Mouse (Mus musculus) intestine, embryonic 16.5 days (tissue): Measurements from ENCODE around the gene Mef2d. TPM values are rescaled to one million over a fixed set of nuclear protein-coding genes. Genes with fewer than 3 reads are reported as not detected.

Experiments
- ATAC-seq: fragments of 200-750 bp; cut with Nextera tagmentation; 2 replicates; pipeline ENCODE4 v1.8.0; 2017; ENCODE audit warnings: moderate TSS enrichment, moderate library complexity
- H3K27ac ChIP-seq: fragments of 300-500 bp; sonication (generic); 2 replicates; pipeline ENCODE4 v1.5.1; 2014; ENCODE audit warnings: mild to moderate bottlenecking, low read length
- H3K27me3 ChIP-seq: fragments of 300-500 bp; sonication (generic); replicated peaks from 2 replicates; pipeline ENCODE4 v1.6.1; 2014; ENCODE audit warnings: low read length, control low read depth, mixed read lengths; ENCODE audit not compliant: control insufficient read depth, insufficient read depth
- H3K36me3 ChIP-seq: fragments of 300-500 bp; sonication (generic); 2 replicates; pipeline ENCODE4 v1.6.1; 2014; ENCODE audit warnings: low read length, control low read depth; ENCODE audit not compliant: control insufficient read depth, insufficient read depth
- H3K4me1 ChIP-seq: fragments of 300-500 bp; sonication (generic); 2 replicates; pipeline ENCODE4 v1.6.1; 2014; ENCODE audit warnings: low read length, control low read depth, mixed read lengths; ENCODE audit not compliant: control insufficient read depth, insufficient read depth
- H3K4me2 ChIP-seq: fragments of 300-500 bp; sonication (generic); 2 replicates; pipeline ENCODE4 v1.6.1; 2014; ENCODE audit warnings: low read depth, low read length, control low read depth
- H3K4me3 ChIP-seq: fragments of 300-500 bp; sonication (generic); 2 replicates; pipeline ENCODE4 v1.5.1; 2014; ENCODE audit warnings: mild to moderate bottlenecking, low read length
- H3K9ac ChIP-seq: fragments of 300-500 bp; sonication (generic); 2 replicates; pipeline ENCODE4 v1.6.1; 2014; ENCODE audit warnings: low read depth, low read length
- H3K9me3 ChIP-seq: fragments of 300-500 bp; sonication (generic); 2 replicates; pipeline ENCODE4 v1.6.1; 2016; ENCODE audit warnings: low read length, control low read depth; ENCODE audit not compliant: control insufficient read depth
- WGBS: fragments of 180-500 bp; shearing (Covaris S2); extraction: QIAGEN DNeasy Blood & Tissue Kit; methylation state at CpG from one replicate; pipeline ENCODE4 v1.1.7; 2014; 5-methylcytosine and 5-hydroxymethylcytosine counted together
- polyA plus RNA-seq: library from polyadenylated mRNA; unstranded; fragments of >200 nt; fragmentation: Nextera tagmentation; extraction: Ambion mirVana; gene quantifications from 2 replicates; pipeline ENCODE4 v1.2.1, GENCODE M21; 2015

Gene Mef2d
- polyA plus RNA-seq, 1 experiment from 2014 or later = 13.7 TPM

GRCm38 (mm10) chr3:88214197-88214938 is 72.2 kb downstream of the Mef2d start:
- Histone ChIP-seq H3K9me3 (no peaks in the 10 kb centered on the region), H3K4me2 (0 out of 2 replicates have a peak overlapping the region, but pooled peaks have one; percentile 52), H3K9ac (no peak overlapping the region), H3K36me3 (no peaks in the 10 kb centered on the region), H3K4me3 (peak overlapping the region; percentile 33), H3K27ac (no peak overlapping the region), H3K4me1 (peaks cover 15% of the 10 kb centered on the region), H3K27me3 (peaks cover 93% of the 10 kb centered on the region)
- 2% methylated on average over 42 of the region's 42 CpGs for WGBS
- ATAC-seq = no peak

DNA sequence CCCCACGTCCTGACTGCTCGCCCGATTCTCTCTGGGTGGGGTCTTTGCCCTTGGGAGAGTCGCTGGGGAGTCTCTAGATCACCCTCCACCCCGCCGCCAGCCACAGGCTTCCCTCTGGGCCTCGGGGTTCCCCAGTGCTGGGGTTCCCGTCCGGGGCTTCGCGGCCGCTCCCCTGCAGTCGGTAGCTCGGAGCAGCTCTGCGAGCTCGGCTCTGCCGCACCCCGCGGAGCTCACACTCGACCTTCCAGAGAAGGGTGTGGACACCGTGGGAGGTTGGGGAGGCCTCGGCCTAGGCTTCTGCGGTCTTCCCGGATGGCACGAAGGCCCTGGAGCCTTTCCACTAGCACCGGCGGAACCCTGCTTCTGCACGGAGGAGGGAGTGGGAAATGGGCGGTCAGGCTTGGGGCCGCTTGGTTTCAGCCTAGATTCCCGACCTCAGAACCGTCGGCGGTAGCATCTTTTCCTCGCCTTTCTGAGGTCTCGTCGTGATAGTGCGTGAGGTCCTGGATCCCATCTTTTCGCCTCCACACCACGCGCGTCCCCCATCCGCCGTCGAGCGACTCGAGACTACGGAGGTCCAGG is 72.9 kb downstream of the Mef2d start:
- Histone ChIP-seq H3K4me3 (peak overlapping the region; percentile 33), H3K36me3 (no peaks in the 10 kb centered on the region), H3K4me1 (peaks cover 15% of the 10 kb centered on the region), H3K27me3 (peaks cover 92% of the 10 kb centered on the region), H3K27ac (no peak overlapping the region), H3K4me2 (peak overlapping the region; percentile 52), H3K9me3 (no peaks in the 10 kb centered on the region), H3K9ac (no peak overlapping the region)
- under 1% methylated on average over 48 of the region's 48 CpGs for WGBS
- ATAC-seq = no peak

DNA sequence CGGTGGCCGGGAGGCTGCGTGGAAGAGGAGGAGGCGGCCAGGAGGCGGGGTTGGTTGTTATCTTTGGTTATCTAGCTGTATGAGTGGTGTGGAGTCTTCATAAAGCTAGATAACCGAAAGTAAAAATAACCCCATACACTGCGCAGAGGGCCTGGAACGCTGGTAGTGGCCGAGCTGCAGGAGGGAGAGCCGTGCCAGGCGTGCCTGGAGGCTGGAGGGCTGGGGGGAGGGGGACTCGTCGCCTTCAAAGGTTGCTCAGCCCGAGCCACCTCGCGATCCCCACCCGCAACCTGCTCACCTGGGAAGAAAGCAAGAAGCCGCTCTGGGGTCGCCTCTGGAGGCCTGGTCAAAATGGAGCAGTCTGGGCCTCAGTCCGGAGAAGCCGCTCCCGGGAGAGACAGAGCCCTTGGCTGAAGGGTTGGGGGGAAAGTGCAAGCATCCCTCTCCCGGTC is 73.4 kb downstream of the Mef2d start:
- peaks cover 15% of the 10 kb centered on the region for H3K4me1 ChIP-seq
- H3K27me3 ChIP-seq = peaks cover 92% of the 10 kb centered on the region
- no peaks in the 10 kb centered on the region for H3K36me3 ChIP-seq
- H3K27ac ChIP-seq = no peak overlapping the region
- H3K9ac ChIP-seq = 0 out of 2 replicates have a peak overlapping the region, but pooled peaks have one; percentile 19
- peak overlapping the region; percentile 33 for H3K4me3 ChIP-seq
- under 1% methylated on average over 23 of the region's 23 CpGs for whole genome bisulfite sequencing
- no peak for ATAC-seq
- H3K4me2 ChIP-seq = peak overlapping the region; percentile 52
- no peaks in the 10 kb centered on the region for H3K9me3 ChIP-seq

DNA sequence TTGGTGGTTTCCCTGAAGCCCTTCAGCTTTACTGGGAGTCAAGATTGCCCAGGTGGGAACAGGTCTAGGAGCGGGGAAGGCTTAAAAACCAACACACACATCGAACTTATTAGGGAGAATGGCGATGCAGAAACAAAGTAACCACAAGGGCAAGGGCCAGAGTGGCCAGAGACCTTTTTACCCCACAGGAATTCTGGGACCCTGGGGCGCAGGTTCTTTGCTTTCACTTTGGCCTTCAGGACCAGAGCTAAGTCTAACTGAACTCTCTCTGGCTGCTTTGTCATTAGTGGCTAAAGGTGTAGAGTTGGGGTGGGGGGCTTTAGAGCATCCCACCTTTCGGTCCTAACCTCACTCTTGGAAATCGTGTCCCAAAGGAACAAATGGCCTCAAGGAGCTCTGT is 73.9 kb downstream of the Mef2d start:
- Histone ChIP-seq H3K4me3 (peak overlapping the region; percentile 33), H3K9me3 (no peaks in the 10 kb centered on the region), H3K27ac (no peak overlapping the region), H3K4me2 (no peak overlapping the region), H3K36me3 (no peaks in the 10 kb centered on the region), H3K4me1 (peaks cover 15% of the 10 kb centered on the region), H3K9ac (no peak overlapping the region), H3K27me3 (peaks cover 89% of the 10 kb centered on the region)
- 4% methylated on average over 6 of the region's 6 CpGs for WGBS
- no peak for ATAC-seq

DNA sequence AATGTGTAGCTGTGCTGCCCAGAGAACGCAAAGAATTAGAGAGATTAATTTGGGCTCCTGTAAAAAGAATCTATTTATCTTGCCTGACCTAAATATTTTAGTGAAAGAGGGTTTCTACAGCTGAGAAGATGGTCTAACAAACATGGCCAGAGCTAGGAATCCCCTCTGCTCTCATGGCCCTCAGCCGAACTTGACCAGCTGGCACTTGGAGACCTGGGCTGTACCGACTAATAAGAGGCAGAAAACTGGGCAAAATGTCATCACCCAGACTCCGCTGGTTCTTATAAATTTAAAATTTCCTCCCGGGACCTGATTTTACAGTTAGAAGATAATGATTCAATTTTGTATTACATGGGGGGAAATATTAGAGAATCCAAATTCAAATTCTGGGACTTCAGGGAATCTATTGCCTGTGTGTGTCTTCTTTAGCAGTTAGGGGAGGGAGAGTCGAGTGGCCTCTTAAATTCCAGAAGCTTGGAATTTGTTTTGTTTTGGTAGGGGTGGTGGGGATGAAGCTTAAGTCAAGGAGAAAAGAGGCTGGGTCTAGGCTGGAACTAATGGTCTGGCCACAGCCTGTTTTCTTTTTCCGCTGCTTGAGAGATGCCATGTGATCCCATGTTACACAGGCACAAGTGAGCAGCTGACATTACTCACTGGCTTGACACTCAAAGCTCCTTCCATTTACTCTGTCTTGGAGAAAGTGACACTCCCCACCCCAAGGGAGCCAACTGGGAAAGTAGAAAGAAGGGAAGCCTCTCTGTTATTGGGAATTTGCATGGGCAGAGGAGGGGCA is 74.6 kb downstream of the Mef2d start:
- H3K4me2 ChIP-seq = no peak overlapping the region
- peaks cover 15% of the 10 kb centered on the region for H3K4me1 ChIP-seq
- H3K27ac ChIP-seq = no peak overlapping the region
- H3K9me3 ChIP-seq = no peaks in the 10 kb centered on the region
- H3K27me3 ChIP-seq = peaks cover 87% of the 10 kb centered on the region
- no peaks in the 10 kb centered on the region for H3K36me3 ChIP-seq
- H3K4me3 ChIP-seq = no peak overlapping the region; the same call in 1 of the 2 replicates
- no peak for ATAC-seq
- H3K9ac ChIP-seq = no peak overlapping the region
- WGBS = 11% methylated on average over 7 of the region's 7 CpGs

DNA sequence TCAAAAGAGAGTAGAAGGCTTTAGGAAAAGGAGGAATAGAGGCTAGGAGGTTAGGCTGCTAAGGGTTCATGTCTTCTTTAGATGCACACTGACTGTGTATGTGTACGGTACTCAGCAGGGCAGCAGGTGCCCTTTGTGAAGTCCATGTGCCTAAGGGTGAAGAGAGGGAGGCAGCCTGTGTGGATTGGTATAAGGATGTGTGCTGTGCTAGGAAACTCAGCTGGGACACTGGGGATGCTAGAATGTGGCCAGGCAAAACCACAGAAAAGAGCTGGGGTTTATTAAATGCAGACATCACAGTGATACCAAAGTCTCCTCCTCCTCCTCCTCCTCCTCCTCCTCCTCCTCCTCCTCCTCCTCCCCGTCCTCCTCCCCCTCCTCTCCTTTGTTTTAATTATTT is 75.5 kb downstream of the Mef2d start:
- Histone ChIP-seq H3K9me3 (no peaks in the 10 kb centered on the region), H3K27me3 (peaks cover 87% of the 10 kb centered on the region), H3K36me3 (no peaks in the 10 kb centered on the region), H3K9ac (no peak overlapping the region), H3K4me2 (no peak overlapping the region), H3K27ac (no peak overlapping the region), H3K4me3 (no peak overlapping the region), H3K4me1 (peaks cover 15% of the 10 kb centered on the region)
- 59% methylated on average over 1 of the region's 2 CpGs for WGBS
- no peak for ATAC-seq

DNA sequence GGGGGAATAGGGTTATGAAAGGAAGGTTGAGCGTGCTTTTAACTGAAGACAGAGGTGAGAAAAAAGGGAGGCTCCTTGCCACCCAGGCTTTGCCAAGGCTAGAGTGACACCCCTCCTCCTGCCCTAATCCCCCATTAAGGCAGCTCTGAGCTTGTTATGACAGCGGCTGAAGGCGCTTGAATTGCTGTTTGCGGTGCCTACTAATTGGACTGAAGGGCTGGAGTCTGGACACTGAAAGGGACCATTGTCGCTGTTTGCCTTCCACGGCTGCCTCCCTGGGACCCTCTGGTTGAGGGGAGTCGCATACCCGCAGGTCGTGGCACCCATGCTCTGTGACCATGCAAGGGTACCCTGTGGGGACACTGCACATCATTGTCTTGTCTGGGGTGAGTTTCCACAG is 77.8 kb downstream of the Mef2d start:
- Histone ChIP-seq H3K4me3 (no peak overlapping the region), H3K4me2 (no peak overlapping the region), H3K4me1 (peaks cover 8% of the 10 kb centered on the region), H3K36me3 (no peaks in the 10 kb centered on the region), H3K9ac (no peak overlapping the region), H3K27ac (no peak overlapping the region), H3K27me3 (peaks cover 65% of the 10 kb centered on the region), H3K9me3 (no peaks in the 10 kb centered on the region)
- no peak for ATAC-seq
- 16% methylated on average over 9 of the region's 9 CpGs for WGBS

DNA sequence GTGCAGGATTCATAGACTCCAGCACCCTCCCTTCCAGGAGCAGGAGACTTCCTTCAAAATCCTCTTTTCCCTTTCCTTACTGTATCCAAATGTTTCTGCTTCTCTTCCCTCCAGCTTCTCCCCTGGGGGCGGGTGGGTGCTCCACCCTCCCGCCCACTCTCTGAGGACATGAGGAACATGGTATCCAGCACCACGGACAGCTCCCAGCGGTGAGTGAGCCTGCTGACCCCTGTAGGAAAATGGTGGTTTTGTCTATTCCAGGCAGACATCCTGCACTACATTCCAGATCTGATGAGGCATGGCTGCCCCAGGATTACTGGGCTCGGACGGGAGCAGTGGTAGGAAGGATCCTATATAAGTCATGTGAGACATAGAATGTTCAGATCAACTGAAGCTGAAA is 78.7 kb downstream of the Mef2d start:
- Histone ChIP-seq H3K4me3 (no peak overlapping the region), H3K9ac (no peak overlapping the region), H3K36me3 (no peaks in the 10 kb centered on the region), H3K4me1 (no peaks in the 10 kb centered on the region), H3K9me3 (no peaks in the 10 kb centered on the region), H3K4me2 (no peak overlapping the region), H3K27me3 (peaks cover 56% of the 10 kb centered on the region), H3K27ac (no peak overlapping the region)
- WGBS = under 1% methylated on average over 6 of the region's 6 CpGs
- ATAC-seq = peak; percentile 64; the same call in 1 of the 2 replicates
